9 mouse cellular contexts compared by ENCODE assay signal in genomic region chr2:53070607-53071006, GRCm38 (mm10).
DNase-seq lines count a peak whose midpoint lies in the region; ATAC-seq lines count a peak whose summit lies in the region.
"Had no signal": no experiment of that assay in that cellular context is flagged by ENCODE, and none has a peak within 500 bp of the region (broad histone marks: within the 10 kb centered on the region; RNA-seq: fewer than 3 reads in every experiment).

No protein-coding gene starts in this region.

- no peak for DNase-seq in frontal cortex, postnatal 10 days (ENCODE audit: low spot score in 2 of 2)
- DNase-seq in 3134 (ENCODE audit: extremely low read depth, insufficient read length, low spot score): peak; percentile 14
- peak; percentile 20 for DNase-seq in cerebellum, adult 11 months
- peak; percentile 60 to 68 for DNase-seq in heart, postnatal 10 days
- peak; percentile 85 for DNase-seq in lung, postnatal 10 days
- DNase-seq in spleen, adult 12 weeks (ENCODE audit: low spot score): no peak
- DNase-seq in midbrain, embryonic 11.5 days (ENCODE audit: low spot score, missing footprints): no peak
- DNase-seq: liver, embryonic 13.5 days had no signal

- no peaks in the 10 kb centered on the region for H3K4me1 ChIP-seq in midbrain, embryonic 11.5 days (ENCODE audit: control insufficient read depth, insufficient read depth, low read length)
- H3K4me1 ChIP-seq: liver, embryonic 13.5 days had no signal

- ATAC-seq in frontal cortex, adult (ENCODE audit: low TSS enrichment): peak; percentile 66
- ATAC-seq in midbrain, embryonic 11.5 days (ENCODE audit: low FRiP score): no peak

- H3K27ac ChIP-seq in midbrain, embryonic 11.5 days (ENCODE audit: low read depth, low read length): no peak overlapping the region
- H3K27ac ChIP-seq: liver, embryonic 13.5 days had no signal

- no peaks in the 10 kb centered on the region for H3K27me3 ChIP-seq in midbrain, embryonic 11.5 days (ENCODE audit: control insufficient read depth, insufficient read depth, low read length)
- H3K27me3 ChIP-seq: liver, embryonic 13.5 days had no signal

- H3K36me3 ChIP-seq in midbrain, embryonic 11.5 days (ENCODE audit: control insufficient read depth, insufficient read depth, low read length): no peaks in the 10 kb centered on the region
- H3K36me3 ChIP-seq: liver, embryonic 13.5 days had no signal

- H3K4me3 ChIP-seq in midbrain, embryonic 11.5 days (ENCODE audit: low read depth, low read length): no peak overlapping the region
- H3K4me3 ChIP-seq: liver, embryonic 13.5 days had no signal

- no peaks in the 10 kb centered on the region for H3K9me3 ChIP-seq in midbrain, embryonic 11.5 days (ENCODE audit: control insufficient read depth, low read length)
- H3K9me3 ChIP-seq: liver, embryonic 13.5 days had no signal

- H3K4me2 ChIP-seq in midbrain, embryonic 11.5 days: no peak overlapping the region
- H3K4me2 ChIP-seq: liver, embryonic 13.5 days had no signal

- no peak overlapping the region for H3K9ac ChIP-seq in midbrain, embryonic 11.5 days (ENCODE audit: low read length)
- H3K9ac ChIP-seq: liver, embryonic 13.5 days had no signal

- 3% methylated on average over 1 of the region's 1 CpGs for WGBS in midbrain, embryonic 11.5 days

- intact Hi-C loops in heart, postnatal 10 days (cut with DNase I): no loop called here

Comparison
In these comparisons a context has a peak if more than half of its experiments do, and no peak if none do; other contexts are left out.
1. DNase-seq: peak in 3134 (single experiment), cerebellum, adult 11 months (single experiment), heart, postnatal 10 days (2 of 2) and lung, postnatal 10 days (single experiment); none in frontal cortex, postnatal 10 days (0 of 2), spleen, adult 12 weeks (single experiment) and midbrain, embryonic 11.5 days (single experiment).